Mouse (Mus musculus) common myeloid progenitor, adult 5-6 weeks (primary cell): ENCODE results near the gene Sptbn2. TPM values are rescaled to one million over a fixed set of nuclear protein-coding genes. Genes with fewer than 3 reads are reported as not detected.

Experiments used
- ATAC-seq: replicated peaks from 2 replicates; pipeline ENCODE4 v1.8.0; 2016; ENCODE audit warnings: low read depth, mild to moderate bottlenecking, moderate TSS enrichment, inconsistent platforms; ENCODE audit not compliant: poor library complexity, severe bottlenecking
- total RNA-seq: library from RNA; stranded (forward); fragments of 200-1000, 187-1606 nt; gene quantifications from 2 replicates; pipeline ENCODE4 v1.2.3, GENCODE M21; 2017

The Sptbn2 gene
- total RNA-seq: under 0.01 and 0.10 TPM in 2 replicates

- ATAC-seq: no peak
These were observed at the start of gene Sptbn2 for GRCm38 (mm10) chr19:4711098-4711600. Gene Sptbn2 (plus strand): TSS chr19:4711167.

- no peak for ATAC-seq
These were observed 44.2 kb upstream of the Sptbn2 start for GRCm38 (mm10) chr19:4666815-4667214.

DNA sequence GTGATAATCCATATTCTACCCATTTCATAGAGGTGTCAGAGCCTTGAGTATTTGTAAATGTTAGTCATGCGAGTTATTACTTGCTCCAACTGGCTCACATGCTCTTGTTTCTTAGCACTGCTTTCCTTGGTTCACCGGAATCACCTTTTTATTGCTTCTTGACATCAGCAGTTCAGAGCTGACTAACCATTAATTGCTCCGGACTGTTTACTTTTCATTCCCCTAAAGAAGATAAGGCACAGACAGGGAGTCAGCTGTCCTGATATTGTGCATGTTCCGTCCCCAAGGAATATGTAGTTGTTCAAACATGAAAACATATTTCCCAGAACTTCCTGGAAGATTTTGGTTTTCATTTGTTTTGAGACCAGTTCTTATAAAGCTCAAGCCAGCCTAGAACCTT is 40.2 kb upstream of the Sptbn2 start:
- ATAC-seq: no peak

DNA sequence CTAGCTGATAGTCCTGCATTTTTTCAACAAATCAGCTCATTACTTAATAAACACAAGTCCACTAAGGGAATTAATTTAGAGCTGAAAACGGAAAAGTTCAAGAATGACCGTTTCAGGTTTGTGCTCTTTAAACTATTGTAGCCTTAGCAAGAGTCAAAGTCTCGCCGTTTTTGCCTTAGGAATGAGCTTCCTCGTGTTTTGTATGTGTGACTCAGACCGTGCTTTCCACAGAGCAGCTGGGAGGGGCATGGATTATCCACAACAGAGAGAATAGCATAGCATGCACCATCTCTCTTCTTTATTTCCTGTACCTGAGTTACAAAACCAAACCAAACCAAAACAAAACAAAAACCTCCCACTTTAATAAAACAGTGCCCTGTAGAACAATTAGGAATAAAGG is 38.6 kb upstream of the Sptbn2 start:
- ATAC-seq: no peak

- ATAC-seq: no peak
These were observed 16.6 kb upstream of the Sptbn2 start for GRCm38 (mm10) chr19:4694346-4694745.

DNA sequence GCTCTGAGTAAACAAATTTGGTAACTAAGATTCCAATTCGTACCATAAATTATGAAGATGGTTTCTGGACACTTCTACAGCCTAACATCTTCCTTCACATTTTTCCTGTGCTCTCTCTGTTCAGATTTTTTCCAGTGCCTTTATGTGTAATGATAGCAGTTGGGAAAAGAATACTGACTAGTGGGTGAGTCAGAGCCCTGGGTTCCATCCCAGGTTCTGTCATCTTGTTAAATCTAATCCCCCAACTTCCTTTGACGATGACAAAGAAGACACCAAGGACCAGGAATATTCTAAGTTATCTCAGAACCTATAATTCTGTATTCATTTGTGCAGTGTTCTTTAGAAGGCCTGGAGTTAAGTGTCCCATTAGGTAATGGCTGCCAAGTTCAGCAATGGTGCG is 13.8 kb upstream of the Sptbn2 start:
- ATAC-seq: no peak

GRCm38 (mm10) chr19:4697721-4698120 is 13.2 kb upstream of the Sptbn2 start:
- no peak for ATAC-seq

- ATAC-seq: no peak
These were observed 12.7 kb upstream of the Sptbn2 start, which contains the start of gene Gm960 for GRCm38 (mm10) chr19:4698205-4698677. Gene Gm960 (minus strand): TSS chr19:4698668.

GRCm38 (mm10) chr19:4698856-4699255 is 12.1 kb upstream of the Sptbn2 start:
- no peak for ATAC-seq

GRCm38 (mm10) chr19:4699821-4700220 is 11.1 kb upstream of the Sptbn2 start:
- ATAC-seq: no peak

- no peak for ATAC-seq
These were observed 10.3 kb upstream of the Sptbn2 start for GRCm38 (mm10) chr19:4700656-4701055.

- peak; percentile 68 for ATAC-seq
These were observed 9.7 kb upstream of the Sptbn2 start for GRCm38 (mm10) chr19:4701221-4701620.

GRCm38 (mm10) chr19:4708765-4709164 is 2.2 kb upstream of the Sptbn2 start:
- ATAC-seq: no peak

DNA sequence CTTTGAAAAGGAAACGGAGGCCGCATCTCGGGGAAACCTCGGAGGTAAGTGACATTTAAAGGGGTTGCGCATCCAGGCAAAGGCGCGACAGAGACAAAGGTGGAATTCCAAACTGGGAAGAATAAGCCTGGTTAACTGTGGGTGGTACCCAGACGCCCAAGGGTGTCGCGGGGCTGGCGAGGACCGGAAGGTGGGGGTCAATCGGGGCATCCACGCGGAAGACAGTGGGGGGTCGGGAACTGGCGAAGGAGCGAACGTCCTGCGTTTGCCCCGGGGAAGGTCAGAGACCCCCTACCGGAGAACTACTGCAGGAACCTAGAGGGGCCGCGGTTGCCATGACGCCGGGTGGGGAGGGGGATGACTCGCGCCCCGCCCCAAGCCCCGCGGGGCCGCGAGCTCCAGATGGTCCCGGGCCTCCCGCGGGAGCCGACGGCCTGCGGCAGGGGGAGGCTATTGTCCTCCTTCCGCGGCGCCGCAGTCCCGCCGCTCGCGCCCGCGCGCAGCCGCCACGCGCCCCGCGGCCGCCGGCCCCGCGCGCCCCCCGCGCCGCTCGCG is 711 bp downstream of the Sptbn2 start:
- no peak for ATAC-seq

DNA sequence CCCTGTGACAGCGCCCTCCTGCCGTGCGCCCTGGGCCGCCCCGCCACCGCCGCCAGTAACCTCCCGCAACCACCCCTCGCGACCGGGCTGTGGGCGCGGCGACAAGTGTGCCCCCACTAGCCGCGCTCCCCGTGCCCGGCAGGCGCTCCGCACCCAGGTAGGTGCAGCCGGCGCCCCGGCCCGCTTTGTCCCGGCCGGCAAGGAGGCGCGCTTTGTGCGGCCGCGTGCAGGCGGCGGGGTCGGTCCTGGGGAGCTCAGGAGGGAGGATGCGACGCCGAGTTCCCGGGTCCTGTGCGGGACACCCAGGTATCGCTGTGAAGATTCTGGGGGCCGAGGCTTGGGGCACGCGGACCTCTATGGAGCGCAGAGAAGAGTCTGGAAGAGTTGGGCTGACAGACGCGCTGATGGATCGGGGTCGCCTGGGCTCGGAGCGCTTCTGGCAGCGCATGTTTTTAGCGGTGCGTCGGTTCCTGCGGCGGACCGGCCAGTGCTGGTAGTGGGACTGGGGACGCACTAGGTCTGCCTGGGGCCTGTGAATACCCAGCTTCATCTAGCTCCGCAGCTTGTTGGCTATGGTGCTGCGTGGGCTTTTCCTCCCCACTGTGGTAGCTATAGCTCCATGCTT is 1.3 kb downstream of the Sptbn2 start:
- ATAC-seq: no peak

DNA sequence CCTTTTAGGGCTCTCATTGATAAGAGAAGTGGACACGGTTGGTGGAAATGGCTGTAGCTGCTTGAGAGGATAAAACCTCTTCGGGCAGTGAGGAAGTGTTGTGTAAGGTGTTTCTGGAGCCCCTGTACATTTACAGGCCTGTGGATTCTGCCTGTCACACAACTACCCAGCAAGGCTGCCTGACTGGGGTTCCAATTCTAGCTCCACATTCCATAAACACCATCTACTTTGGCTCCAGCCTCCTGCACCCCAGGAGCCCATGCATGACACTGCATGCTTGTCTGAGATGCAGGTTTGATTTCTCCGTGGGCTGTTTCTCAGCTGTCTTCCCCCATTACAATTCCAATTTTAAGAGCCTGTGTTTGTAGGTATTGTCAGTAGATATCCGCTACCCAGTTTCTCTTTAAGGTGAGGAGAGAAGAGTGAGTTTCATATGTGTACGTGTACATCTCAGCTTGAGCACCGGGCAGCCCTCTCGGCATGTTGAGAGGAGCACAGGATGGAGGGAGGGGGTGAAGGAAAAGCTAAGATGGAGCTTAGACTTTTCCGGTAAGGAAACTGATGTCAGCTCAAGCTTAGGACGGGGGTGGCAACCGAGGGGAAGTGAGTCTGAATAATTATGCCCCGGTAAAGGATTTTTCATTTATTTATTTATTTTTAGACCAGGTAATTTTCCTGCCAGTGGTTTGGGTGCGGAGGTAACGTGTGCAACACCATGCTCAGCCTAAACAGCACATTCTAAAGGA is 2.0 kb downstream of the Sptbn2 start:
- no peak for ATAC-seq

DNA sequence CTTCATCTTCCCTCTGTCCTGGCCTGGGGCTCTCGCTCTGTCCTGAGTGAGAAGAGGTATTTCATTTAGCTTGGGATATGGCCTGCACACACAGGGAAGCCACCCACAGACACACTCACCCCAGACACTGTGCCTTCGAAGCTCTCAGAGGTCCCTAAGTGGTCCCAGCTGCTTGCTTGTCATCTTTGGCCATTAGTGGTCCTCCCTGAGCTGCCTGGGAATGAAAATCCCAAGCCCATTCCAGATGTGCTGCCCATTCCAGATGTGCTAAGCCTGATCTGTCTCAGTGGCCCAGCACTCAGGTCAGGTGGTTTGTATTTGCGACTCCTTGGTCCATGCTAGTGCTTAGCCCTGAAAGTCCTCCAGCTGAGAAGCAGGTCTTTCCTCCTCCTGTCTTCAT is 2.9 kb downstream of the Sptbn2 start:
- no peak for ATAC-seq

- ATAC-seq: no peak
These were observed 5.8 kb downstream of the Sptbn2 start for GRCm38 (mm10) chr19:4716756-4717155.

GRCm38 (mm10) chr19:4717281-4717680 is 6.3 kb downstream of the Sptbn2 start:
- no peak for ATAC-seq

DNA sequence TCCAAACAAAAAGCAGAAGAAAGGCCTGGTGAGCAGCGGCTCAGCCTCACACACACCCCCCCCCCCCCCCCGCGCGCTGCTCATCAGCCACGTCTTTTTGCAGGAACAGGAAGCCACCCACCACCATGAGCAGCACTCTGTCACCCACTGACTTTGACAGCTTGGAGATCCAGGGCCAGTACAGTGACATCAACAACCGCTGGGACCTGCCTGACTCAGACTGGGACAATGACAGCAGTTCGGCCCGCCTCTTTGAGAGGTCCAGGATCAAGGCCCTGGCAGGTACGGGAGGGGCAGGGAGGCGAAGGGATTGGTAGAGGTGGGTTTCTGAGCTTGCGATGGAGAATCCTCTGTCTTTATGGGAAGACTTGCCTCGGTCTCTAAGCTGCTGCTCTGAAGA is 7.7 kb downstream of the Sptbn2 start:
- ATAC-seq: peak; percentile 84

GRCm38 (mm10) chr19:4719351-4719764 is 8.4 kb downstream of the Sptbn2 start:
- ATAC-seq: no peak
